Mouse (Mus musculus) adrenal gland, adult 10 weeks (tissue): ENCODE data around the gene Tmed11. TPM values are rescaled to one million over a fixed set of nuclear protein-coding genes. Genes with fewer than 3 reads are reported as not detected.

Source experiments
- polyA plus RNA-seq: library from polyadenylated mRNA; stranded (reverse); fragments of 350-450 nt; fragmentation: Illumina TruSeq; extraction: RNeasy Lipid Tissue Mini Kit (QIAGEN cat#74804); gene quantifications from one replicate; pipeline ENCODE4 v1.2.3, GENCODE M21; 2014; ENCODE audit warnings: low read depth, low replicate concordance

Tmed11 gene
- polyA plus RNA-seq: not detected

GRCm38 (mm10) chr5:108795263-108795662 lies at the start of gene Tmed11:
Gene Tmed11, minus strand, starts transcription at chr5:108795363.

GRCm38 (mm10) chr5:108808750-108809149 lies 13.6 kb upstream of the Tmed11 start, which contains the start of gene Vmn2r8:
Gene Vmn2r8, minus strand, starts transcription at chr5:108808850.

GRCm38 (mm10) chr5:108774630-108775306 lies 20.4 kb downstream of the Tmed11 start, which contains the start of gene Rnf212:
Gene Rnf212, minus strand, starts transcription at chr5:108774982.

Other genes with a start within 250 kb of the Tmed11 start
- 0.87 TPM for gene Cplx1, start 245.3 kb downstream of the Tmed11 start, polyA plus RNA-seq
- 47.3 TPM for gene Gak, start 165.6 kb downstream of the Tmed11 start, polyA plus RNA-seq
- gene Tmem175, start 165.6 kb downstream of the Tmed11 start, polyA plus RNA-seq: 21.5 TPM
- gene Idua, start 135.0 kb downstream of the Tmed11 start, polyA plus RNA-seq: 8.7 TPM
- gene Dgkq, start 125.7 kb downstream of the Tmed11 start, polyA plus RNA-seq: 6.5 TPM
- not detected for gene Slc26a1, start 119.8 kb downstream of the Tmed11 start, polyA plus RNA-seq
- gene Fgfrl1, start 103.0 kb downstream of the Tmed11 start, polyA plus RNA-seq: 3.1 TPM
- gene Rnf212, start 20.4 kb downstream of the Tmed11 start, polyA plus RNA-seq: not detected
- not detected for gene Vmn2r8, start 13.5 kb upstream of the Tmed11 start, polyA plus RNA-seq
- not detected for gene Vmn2r9, start 57.2 kb upstream of the Tmed11 start, polyA plus RNA-seq
- gene Vmn2r10, start 211.2 kb upstream of the Tmed11 start, polyA plus RNA-seq: not detected